Mouse (Mus musculus): ENCODE data around the gene Pkhd1.
A peak's percentile ranks its signal among the peaks of the same experiment; 100 is the strongest.

Gene Pkhd1

DNA sequence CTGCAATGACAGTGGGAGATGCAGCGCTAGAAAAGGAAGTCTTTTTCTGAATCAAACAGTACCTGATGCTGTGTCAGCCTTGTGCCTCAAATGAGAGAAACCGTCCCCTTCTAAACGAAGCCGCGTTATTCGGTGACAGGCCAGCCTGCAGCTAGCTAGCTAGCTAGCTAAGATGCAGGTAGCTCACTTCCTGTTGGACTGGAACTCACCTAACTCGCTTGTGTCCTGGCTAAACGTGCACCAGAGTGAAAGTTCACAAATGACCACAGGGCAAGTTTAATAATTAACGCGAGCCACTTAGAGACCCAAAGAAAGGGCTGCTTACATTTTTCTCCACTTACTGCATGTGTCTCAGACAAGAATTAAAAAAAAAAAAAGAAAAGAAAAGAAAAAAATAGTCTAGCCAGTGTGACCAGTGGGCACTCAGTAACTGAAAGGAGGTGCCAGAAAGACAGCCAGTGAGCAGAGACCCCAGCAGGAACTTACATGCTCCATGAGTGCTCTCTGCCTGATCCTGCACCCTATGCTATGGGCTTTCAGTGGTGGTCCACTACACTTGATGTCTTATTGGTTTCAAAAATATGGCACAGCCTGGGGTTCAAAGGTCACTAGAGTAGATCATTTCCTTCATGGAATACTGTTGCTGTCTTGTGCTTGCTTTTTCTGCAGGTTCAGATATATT is at the start of gene Pkhd1:
TSS of gene Pkhd1 (minus strand) at position 216 of the 682 bp plus-strand sequence.
- no peak for DNase-seq (ENCODE audit: low spot score)

DNA sequence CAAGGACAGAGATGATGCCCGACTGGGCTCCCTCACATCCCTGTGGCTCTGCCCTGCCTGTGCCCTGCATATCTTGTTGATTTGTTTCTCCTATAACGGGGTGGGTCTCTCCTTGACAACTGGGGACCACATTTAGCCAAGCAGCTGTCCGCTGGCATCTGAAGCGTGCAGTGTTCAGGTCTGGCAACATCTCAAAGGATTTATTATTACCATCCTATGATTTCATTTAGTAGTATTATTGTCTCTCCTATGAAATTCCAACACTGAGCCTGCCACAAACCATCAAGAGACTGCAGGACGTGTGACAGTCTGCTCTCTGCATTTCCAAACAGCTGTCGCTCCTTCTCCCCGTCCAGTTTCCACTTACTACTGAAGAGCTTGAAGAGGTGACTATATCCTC is 49.7 kb upstream of the Pkhd1 start:
- no peak for DNase-seq (ENCODE audit: low spot score)

DNA sequence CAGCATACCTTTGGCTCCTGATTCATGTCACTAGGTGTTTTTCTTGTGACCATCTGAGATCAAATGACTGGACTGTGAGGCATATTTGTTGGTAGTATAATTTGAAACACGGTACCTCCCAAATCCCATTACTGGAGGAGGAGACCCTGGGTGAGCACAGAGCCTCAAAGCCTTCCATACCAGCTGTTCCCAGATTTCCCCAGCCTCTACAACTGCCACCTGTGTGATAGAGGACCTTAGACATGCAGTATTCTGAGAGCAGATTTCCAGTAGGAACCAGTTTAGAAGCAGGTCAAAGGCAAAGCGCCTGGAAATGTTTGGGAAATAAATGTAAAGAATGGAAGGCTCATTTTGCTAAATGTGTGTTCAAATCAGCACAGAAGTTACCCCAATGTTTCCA is 48.4 kb upstream of the Pkhd1 start:
- DNase-seq (ENCODE audit: low spot score): no peak

DNA sequence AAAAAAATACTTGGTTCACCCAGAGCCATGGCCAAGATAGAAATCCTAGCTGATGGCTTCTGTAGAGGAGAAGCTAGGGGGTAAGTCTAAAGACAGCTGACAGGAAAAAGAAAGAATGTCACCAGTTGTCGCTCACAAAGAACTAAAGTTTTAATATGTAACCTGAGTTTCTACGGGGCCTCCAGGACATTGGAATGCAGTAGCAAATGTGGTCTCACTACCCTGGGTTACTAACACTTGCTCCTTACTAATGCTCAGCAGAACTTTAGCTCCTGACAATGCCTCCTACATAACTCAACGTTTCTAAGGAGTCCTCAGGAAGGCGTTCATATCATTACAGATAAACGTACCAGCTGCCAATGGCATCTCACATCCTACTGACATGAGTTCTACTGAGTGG is 37.2 kb upstream of the Pkhd1 start:
- DNase-seq (ENCODE audit: low spot score): no peak

DNA sequence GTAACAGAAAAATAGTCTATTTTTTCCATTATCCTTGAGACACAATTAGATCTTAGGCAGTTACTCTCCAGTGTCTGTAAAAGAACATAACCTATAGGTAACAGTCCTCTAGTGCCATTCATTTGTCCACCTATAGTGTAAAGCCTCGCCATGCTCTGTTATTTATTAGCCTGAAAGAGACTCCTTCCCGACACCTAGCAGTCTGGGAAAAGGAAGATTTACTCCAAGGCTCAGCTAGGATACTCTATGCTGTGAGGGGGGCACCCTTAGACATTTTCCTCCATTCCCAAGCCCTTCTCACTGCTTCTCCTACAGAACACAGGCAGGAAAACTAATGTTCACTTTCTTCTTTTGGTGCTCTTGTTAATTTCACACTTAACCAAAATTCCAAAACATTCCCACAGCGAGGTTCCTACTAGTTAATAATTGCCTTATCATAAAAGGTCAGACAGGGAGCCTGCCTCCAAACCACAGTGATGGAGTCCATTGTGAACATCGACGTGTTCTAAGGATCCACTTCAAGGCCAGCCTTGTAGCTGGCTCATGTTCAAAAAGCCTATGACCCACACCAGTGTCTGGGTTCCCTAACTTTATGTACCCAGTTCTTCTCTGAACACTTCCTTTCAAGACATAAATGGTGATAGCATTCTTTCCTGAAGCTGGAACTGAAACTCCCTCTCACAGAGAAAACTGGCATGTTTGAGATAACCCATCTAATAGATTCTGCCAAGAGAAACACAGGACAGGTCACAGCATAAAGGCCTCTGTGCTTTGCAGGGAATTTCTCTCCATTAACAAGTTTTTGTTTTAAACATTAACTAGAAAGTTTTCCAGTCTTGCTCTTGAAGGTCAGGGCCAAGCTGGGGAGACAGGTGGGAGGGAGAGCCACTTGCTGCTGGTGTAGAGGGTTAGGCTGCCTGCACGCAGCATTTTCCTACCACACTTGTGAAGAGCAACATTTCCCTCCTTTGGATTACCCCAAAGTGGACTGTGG is 35.9 kb upstream of the Pkhd1 start:
- DNase-seq (ENCODE audit: low spot score): no peak

DNA sequence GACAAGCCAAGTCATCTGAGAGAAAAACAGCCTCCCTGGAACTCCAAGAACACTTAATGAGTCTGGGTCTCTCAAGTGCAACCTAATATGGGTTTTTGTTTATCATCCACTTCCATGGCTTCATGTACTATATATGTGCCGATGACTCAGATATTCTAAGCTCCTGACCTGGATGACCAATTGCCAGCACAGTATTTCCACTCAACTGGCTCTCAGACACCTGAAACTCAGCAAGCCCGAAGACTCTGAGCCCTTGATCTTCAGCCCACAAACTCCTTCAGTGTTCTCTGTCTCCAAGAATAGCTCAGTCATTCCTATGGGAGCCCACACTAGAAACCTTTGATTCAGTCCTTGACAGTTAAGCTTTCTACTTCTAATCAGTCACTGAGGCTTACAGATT is 17.0 kb upstream of the Pkhd1 start:
- DNase-seq (ENCODE audit: low spot score): no peak

DNA sequence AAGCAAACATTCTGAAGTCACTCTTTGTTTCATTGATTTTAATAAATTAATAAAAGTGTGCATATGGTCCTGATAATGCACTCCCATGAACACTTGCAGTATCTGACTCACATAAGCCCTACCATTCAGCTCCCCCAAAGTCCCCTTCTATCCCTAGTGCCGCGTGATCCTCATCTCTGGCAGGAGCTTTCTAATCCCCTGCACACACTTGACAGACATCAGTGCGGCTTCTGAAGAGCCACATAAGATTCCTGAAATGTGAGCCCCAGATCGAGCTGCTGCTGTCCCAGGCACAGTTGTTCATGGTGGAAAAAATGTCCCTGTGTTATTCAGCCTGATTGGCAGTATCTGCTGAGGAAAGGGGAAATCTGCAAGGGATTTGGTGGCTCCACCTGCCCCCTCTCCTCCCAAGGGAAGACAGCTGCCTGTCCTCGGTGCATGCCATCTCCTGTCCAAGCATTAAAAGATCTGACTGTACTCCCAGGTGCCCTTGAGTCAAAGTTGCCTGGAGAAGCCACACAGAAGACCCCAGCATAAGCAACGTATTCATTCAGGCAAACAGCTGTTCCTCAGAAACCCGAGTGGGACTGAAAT is 15.5 kb upstream of the Pkhd1 start:
- no peak for DNase-seq (ENCODE audit: low spot score)

DNA sequence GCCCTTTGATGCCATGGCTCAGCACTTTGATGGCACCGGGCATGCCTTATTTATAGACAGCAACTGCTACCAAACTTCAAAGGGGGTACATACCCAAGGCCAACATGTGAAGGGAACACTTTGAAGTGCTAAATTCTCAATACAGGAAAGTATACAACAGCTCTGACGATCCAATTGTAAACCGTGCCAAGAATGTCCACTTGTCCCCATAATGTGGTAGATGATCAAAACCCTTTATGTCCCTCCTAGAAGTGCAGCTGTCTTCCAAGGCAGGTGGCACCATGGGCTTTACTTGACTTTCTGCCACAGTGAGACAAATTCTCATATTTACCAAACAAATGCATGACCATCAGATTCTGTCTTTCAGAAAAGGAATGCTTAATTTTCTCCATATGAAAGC is 6.7 kb upstream of the Pkhd1 start:
- no peak for DNase-seq (ENCODE audit: low spot score)

DNA sequence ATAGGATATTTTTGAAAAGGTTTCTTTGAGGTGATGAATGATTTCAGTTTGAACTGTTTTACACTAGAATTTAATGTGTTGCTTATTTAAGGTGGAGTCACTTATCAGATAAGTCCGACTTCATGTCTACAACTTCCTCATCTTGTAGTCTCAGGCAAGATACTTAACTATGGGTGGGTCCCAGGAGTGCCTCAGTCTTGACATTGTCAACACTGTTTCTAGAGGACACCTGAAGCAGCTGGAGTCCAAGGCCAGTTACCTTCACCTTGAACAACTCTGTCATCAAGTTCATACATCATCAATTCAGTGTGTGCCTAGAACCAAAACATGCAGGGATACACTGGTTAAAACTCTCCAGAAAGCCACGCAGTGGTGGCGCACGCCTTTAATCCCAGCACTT is 5.5 kb upstream of the Pkhd1 start:
- no peak for DNase-seq (ENCODE audit: low spot score)

DNA sequence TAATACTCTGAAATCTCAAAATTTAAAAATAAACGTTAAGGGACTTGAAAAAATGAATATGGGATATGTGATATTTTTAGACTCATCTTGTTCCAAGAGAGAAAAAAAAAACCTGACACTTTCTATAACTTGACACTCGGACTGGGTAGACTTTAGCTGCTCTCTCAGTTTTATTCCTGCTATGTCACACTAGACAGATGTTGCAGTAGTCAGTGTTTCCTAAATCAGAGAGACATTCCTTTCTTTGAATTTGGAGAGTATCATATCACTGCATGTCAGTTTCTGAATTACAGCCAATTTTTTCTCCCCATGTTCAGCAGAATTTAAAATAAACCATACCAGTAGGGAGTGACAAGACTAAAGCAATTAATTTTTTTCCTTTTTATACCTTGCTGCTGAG is 2.7 kb upstream of the Pkhd1 start:
- DNase-seq (ENCODE audit: low spot score): no peak

DNA sequence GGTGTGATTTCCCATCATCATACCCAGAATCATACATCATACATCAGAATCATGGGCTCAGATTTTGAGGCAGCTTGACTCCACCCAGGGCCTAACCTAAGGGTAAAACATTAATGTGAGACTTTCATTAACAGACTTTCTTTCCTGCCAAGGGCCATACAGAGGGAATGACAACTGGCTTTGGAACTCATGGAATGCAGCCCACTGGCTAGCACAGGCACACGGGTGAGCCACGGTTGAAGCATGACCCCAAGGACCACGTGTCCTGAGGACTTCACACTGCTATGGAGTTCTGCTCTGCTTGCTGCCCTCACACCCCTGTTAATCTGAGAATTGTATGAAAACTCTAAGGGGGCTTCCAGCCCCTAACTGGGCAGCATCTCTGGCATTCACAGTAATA is 1.5 kb upstream of the Pkhd1 start:
- no peak for DNase-seq (ENCODE audit: low spot score)

DNA sequence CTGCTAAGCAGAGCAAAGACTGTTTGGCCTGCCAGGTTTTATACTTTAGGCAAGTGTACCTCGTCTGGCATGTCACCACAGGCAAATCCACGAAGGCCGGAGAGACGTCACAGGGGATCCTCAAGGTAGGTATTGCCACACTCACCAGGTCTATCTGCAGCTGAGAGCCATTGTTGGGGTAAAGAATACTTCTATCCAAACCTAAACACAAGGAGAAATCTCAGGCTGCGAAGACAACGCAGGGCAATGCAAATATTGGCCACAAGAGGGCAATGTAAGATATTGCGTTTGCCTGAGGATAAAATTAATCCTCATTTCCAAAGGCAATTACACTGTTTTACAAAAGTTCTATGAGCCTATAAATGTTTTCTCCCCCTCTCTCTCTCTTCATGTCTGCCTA is 5.2 kb downstream of the Pkhd1 start:
- DNase-seq (ENCODE audit: low spot score): peak; percentile 76

DNA sequence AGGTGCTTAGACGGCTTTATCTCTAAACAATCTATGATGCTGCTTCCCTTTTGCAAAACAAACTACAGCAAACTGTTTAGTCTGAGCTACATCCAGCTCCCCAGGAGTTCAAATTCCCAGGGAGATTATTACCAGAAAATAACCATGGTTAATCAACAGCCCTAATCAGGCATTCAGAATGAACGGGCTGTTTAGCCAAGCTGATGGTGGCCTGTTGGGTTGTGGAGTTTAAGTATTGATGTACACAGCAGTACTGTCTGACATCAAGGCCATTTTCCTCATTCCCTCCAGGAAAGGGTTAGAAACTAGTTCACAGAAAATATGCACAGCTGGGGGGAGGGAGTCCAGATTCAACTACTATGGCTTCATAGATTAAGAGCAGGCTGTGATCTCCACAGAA is 12.4 kb downstream of the Pkhd1 start:
- no peak for DNase-seq (ENCODE audit: low spot score)

DNA sequence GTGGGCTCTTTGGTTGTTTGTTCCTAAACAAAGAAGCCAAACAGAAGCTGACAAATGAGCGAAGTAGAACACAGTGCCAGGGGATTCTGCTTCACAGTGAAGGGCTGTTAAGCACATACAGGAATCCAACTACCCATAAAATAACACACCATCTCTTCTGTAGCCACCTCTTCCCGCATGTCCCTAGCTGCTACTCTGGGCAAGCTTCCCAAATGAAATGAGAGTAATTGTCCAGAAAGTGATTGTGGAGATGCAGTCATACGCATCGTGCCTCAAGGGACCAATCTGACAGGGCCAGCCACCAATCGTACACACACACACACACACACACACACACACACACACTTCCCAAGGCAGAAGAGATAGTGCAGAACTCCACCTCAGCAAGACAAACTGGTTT is 27.4 kb downstream of the Pkhd1 start:
- no peak for DNase-seq (ENCODE audit: low spot score)

DNA sequence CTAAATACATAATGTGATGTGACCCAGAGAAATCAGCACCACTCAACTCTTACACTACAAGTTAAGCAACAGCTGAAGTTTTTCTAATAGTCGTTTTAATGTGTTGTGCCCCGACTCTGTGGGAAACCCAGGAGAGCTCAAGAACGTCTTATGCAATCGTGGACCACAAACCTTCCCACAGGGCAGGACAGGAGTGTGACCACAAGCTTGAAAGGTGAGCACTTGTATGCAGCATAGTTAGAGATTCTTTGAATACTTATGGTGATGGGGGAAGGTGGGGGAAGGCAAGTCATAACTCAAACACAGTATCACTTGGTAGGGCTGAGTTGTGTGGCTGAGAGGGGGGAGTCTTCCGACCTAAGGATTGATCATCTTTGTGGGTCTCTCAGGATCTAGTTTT is 46.4 kb downstream of the Pkhd1 start:
- no peak for DNase-seq (ENCODE audit: low spot score)

DNA sequence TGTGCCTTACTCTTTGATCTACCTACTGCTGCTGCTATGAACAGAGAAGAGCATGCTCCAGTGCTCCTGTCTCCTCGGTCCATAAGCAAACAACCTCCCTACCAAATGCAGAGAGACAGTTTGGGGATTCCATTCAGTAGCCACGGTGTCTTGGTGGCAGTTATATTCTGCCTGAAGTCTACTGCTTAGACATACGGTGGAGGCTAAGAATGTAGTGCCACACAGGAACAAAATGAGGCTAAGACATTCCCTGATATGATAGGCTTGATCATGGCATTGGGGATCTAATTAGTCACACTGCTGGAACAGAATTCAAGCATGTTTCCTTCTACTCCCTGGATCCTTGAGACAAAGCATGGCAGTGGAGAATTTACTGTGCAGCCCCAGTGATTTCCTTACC is 48.4 kb downstream of the Pkhd1 start:
- DNase-seq (ENCODE audit: low spot score): peak; percentile 45

DNA sequence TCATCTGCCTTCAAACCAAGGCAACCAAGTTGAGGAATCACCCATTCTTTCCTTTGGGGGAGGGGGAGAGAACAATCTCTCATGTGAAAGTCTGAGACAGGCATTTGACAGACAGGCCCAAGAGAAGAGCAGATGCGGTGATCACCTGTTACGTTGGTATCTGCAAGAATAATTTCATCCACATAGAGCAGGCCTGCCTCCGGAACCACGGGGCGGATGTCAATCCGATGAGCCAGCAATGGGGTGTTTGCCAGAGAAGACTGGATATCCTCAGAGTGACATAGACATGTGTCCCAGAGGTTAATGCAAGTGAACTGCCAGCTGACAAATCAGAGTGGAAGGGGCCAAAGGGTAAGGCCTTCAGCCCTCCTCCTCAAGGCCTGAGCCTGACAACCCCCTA is 59.4 kb downstream of the Pkhd1 start:
- DNase-seq (ENCODE audit: low spot score): no peak

DNA sequence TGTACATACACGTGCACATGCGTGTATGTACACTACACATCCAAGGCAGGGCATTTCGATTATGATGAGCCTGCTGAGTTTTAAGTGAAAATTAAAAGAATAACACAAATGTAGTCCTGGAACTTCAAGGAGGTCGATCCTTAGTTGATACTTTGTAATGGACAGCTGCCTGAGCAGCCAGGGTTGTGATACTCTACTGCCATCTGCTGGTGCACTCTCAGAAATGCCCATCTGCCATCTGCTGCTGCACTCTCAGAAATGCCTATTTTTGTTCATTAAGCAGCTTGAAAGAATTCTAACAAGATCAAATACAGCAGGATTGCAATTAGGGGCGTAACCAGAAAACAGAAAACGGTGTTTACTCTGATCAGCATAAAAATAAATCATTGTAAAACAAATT is 63.5 kb downstream of the Pkhd1 start:
- peak; percentile 85 for DNase-seq (ENCODE audit: low spot score)

DNA sequence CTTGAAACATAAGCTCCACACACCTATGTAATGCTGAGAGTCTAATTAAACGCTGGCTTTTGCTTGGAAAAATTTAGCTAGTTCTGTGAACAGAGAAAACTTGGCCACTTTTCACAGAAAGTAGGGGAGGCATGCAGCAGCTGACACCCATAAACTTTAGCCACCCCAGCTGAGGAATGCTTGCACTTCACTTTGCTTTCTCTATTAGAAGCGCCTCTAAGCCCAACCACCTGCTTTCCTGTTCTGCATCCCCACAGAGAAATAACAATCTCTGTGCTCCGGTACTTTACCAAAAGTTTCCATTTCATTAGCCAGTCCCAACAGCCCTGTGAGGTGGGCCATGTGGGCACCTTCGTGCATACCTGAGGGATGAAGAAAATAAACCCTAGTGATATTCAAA is 66.5 kb downstream of the Pkhd1 start:
- no peak for DNase-seq (ENCODE audit: low spot score)

DNA sequence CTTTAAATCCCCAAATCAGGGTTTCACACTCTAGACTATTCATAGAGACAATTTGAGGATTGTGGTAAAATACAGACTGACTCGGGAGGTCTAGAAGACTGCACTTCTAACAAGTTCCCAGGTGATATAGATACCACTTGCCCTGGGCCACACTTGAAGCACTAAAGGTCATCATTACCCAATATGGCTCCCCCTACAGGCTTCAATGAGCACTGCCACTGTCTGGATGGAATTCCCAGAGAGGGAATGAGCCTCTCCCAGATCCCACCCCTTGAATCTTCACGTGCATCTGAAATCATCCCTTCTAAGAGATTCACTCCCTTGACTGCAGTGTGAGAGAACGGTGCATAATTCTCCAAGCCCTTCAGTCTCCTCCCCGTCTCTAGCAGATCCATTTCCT is 73.3 kb downstream of the Pkhd1 start:
- DNase-seq (ENCODE audit: low spot score): no peak

DNA sequence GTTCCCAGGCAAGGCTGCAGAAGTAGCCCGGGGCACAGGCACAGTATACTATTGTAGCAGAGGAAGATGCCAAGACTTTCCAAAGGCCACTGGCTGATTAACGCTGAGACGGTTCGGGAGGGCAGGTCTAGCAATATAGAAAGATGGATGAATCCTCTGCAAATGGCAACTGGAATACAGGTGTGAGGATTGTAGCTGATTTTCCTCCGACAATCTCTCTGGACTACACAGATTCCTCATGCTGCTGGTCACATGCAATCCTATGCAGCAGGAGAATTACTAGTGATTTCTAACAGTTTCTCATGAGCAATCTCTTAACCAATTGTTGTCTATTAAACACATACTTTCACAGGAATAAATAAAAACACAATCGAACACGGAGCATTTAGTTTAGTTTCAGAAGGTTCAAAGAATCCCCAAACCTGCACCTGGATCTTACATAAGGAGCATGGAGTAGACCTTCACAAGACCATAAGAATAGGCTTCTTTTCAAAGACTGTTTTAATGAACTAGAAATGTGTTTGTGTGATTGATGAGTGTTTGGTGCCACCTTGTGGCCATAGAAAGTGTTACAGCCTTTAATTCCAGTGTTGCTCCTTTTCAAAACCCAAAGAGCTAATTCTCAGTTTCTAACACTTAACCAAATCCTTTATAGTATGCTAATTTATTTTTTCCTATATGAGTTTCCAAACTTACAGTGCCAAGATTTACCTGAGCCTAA is 104.3 kb downstream of the Pkhd1 start:
- DNase-seq (ENCODE audit: low spot score): peak; percentile 80

DNA sequence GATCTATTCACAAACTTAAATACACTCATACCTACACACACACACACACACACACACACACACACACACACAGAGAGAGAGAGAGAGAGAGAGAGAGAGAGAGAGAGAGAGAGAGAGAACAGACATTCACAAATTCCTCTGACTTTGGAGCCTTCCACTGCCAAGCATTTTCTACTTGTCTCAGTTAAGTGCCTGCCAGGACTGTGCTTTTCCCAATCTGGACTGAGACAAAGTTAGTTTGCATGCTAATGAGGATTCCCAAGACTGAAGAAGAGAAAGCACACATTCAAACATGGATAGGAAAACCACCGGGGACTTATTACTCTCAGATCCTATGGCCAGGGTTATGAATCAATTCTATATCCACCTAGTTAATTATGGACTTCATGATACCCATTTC is 118.9 kb downstream of the Pkhd1 start:
- DNase-seq (ENCODE audit: low spot score): no peak
